Mouse (Mus musculus): ENCODE results near the gene Alg2.

Gene Alg2

GRCm38 (mm10) chr4:47480095-47480494 lies 6.0 kb upstream of the Alg2 start:
- CTCF ChIA-PET, result interaction anchor here in 2 of 4 experiments (0.6 to 0.7 kb wide), 2 partner anchors 22 to 23 kb away, joined by 4 to 7 read pairs; no protein-coding TSS in a partner anchor
- POLR2A ChIA-PET, result interaction anchor here in 1 of 4 experiments (0.6 to 1.3 kb wide), 2 partner anchors 44 to 82 kb away, joined by 3 to 4 read pairs; no protein-coding TSS in a partner anchor

- POLR2A ChIA-PET, result interaction anchor here in 2 of 4 experiments (0.5 to 2.4 kb wide), 4 partner anchors 9 to 42 kb away, joined by 3 to 10 read pairs (median 7); no protein-coding TSS in a partner anchor
- CTCF ChIA-PET, result interaction anchor here in 1 of 4 experiments (0.9 kb wide), 1 partner anchor 25 kb away, joined by 3 read pairs; no protein-coding TSS in a partner anchor
These were observed 3.4 kb upstream of the Alg2 start for GRCm38 (mm10) chr4:47477539-47477938.

- POLR2A ChIA-PET, result interaction anchor here (0.5 to 3.0 kb wide), 38 partner anchors 7 to 1153 kb away, joined by 3 to 20 read pairs (median 4); partner anchors contain the start of genes Erp44 (in 2 of the 4), Invs (in 2 of the 4), Stx17 (in 1 of the 4) and Tex10 (in 1 of the 4)
- CTCF ChIA-PET, result interaction anchor here in 1 of 4 experiments (0.7 to 1.1 kb wide), 3 partner anchors 13 to 37 kb away, joined by 3 to 6 read pairs (median 6); no protein-coding TSS in a partner anchor
These were observed 854 bp upstream of the Alg2 start for GRCm38 (mm10) chr4:47474730-47475643.

- POLR2A ChIA-PET, result interaction anchor here (0.6 to 3.0 kb wide), 32 partner anchors 8 to 1112 kb away, joined by 3 to 20 read pairs (median 4); partner anchors contain the start of genes Erp44 (in 2 of the 4), Invs (in 2 of the 4), Tgfbr1 (in 2 of the 4) and Stx17 (in 1 of the 4)
- CTCF ChIA-PET, result interaction anchor here in 1 of 4 experiments (1.0 to 1.1 kb wide), 3 partner anchors 24 to 36 kb away, joined by 4 to 6 read pairs (median 6); no protein-coding TSS in a partner anchor
These were observed 556 bp downstream of the Alg2 start for GRCm38 (mm10) chr4:47473586-47473967.

DNA sequence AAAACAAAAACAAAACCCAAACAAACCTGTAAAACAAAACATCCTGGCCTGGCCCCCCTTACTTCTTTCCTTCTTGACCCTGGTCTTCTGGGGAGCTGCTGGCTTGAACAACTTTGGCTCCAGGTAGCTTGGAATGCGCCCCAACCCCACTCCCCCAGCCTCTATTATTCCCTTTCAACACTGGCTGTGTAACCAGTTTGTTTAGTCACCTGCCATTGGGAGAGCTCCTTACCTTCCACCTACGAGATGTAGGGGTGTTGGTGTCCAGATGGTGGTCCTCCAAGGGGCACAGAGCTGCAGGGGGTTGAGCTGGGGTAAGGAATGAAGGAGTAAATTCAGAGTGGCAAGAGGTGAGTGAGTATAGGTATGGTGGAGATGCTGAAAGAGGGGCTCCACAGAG lies 6.9 kb downstream of the Alg2 start:
- ChIA-PET CTCF (no interaction called here), POLR2A (interaction anchor here in 1 of 4 experiments (0.8 to 1.0 kb wide), 2 partner anchors 14 to 30 kb away, joined by 3 to 4 read pairs; no protein-coding TSS in a partner anchor)

DNA sequence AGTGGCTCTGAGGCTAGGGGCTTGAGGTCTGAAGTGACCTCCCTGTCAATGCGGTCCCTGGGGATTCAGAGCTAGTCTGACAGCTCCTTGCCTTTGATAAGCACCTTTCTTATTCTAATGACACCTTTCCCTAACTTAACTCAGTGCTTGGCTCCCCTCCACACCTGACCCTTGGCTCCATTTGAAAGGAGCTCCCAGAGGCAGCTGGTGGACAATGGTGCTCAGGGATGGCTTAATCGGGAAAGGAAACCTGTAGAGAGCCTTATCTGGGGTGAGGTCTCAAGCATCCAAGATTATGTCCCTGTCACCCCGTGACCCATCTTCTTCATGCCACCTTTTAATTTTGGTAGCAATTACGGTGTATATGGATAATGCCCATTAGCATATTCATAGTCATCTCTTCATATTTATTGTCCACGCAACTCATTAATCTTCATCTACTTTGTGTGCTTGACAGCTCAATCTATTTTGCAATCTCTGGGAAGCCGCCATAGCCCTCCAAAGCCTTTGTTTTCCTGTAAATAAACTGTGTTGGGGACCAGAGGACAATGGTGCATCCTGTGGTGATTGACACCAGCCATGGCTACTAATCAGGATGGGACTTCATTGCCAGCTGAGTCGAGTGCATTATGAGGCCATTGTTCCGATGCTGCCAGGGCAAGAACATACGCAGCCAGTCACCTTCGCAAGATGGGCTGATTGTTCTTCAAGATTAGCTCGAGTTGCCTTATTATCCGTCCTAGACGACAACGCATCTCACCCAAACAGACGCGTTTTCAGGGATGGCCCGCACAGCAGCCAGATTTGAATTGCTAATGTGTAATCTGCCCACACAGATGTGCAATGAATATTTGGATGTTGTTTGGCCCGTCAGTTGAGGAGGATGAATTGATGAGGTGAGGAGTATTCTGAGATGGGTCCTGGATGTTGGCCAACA lies 24.3 kb downstream of the Alg2 start:
- POLR2A ChIA-PET, result interaction anchor here in 3 of 4 experiments (0.5 to 2.2 kb wide), 8 partner anchors 9 to 947 kb away, joined by 3 to 15 read pairs (median 4); partner anchors contain the start of genes Alg2 (in 2 of the 3) and Sec61b (in 2 of the 3)

GRCm38 (mm10) chr4:47449116-47449515 lies 25.0 kb downstream of the Alg2 start:
- POLR2A ChIA-PET, result interaction anchor here in 3 of 4 experiments (0.6 to 2.2 kb wide), 7 partner anchors 9 to 594 kb away, joined by 3 to 15 read pairs (median 5); partner anchors contain the start of genes Alg2 (in 2 of the 3) and Sec61b (in 2 of the 3)
- CTCF ChIA-PET, result interaction anchor here in 3 of 4 experiments (0.6 to 1.7 kb wide), 7 partner anchors 10 to 54 kb away, joined by 3 to 8 read pairs (median 4); partner anchors contain the start of genes Alg2 (in 1 of the 3) and Sec61b (in 1 of the 3)

More for the DNA sequence above, 24.3 kb downstream of the Alg2 start:
- CTCF ChIA-PET, result interaction anchor here in 3 of 4 experiments (0.6 to 1.7 kb wide), 7 partner anchors 10 to 53 kb away, joined by 3 to 8 read pairs (median 4); partner anchors contain the start of genes Alg2 (in 1 of the 3) and Sec61b (in 1 of the 3)

DNA sequence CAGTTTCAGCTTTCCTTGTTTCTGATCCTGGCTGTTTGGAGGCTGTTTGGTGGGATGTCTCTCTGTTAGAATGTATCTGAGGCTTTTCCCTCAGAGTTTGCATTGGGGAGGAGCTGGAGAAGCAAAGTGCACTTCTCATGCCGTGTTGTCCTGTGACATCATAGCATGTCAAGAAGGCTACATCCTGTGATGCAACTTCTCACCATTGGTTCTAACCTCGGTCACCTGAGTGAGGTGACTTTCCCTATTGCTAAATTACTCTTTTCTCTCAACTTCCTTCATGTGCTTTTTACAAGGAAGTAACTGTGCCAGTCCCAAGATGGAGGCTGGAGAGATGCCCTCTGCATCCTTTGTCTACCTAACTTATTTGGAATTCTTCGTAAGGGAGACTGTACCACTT lies 25.6 kb downstream of the Alg2 start:
- CTCF ChIA-PET, result interaction anchor here in 2 of 4 experiments (0.7 to 1.7 kb wide), 3 partner anchors 11 to 54 kb away, joined by 3 to 5 read pairs (median 3); no protein-coding TSS in a partner anchor
- POLR2A ChIA-PET, result interaction anchor here in 2 of 4 experiments (0.6 to 1.3 kb wide), 2 partner anchors 25 to 28 kb away, joined by 3 to 6 read pairs; no protein-coding TSS in a partner anchor

GRCm38 (mm10) chr4:47440951-47441350 lies 33.2 kb downstream of the Alg2 start:
- CTCF ChIA-PET, result no interaction called here

DNA sequence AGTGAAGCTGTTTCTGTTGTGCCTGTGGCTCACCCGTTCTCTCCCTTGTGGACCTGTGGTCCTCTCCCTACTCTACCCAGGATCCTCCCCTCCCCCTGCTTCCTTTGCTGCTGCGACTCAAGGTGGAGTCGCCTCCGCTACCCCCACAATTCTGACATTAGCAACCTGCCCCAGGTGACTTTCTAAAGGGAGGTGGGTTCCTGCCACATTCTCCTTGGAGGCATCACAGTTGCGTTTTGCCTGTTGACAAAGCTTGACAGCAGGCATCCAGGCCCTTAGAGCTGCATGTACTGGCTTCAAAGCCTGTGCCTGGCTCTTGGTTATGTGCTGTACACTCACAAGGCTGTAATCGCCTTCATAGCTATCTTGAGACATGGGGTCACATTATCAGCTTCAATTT lies 35.2 kb downstream of the Alg2 start:
- ChIA-PET POLR2A (interaction anchor here in 2 of 4 experiments (1.2 to 1.3 kb wide), 2 partner anchors 35 kb away, joined by 3 to 5 read pairs; partner anchors contain the start of genes Alg2 (in 2 of the 2) and Sec61b (in 2 of the 2)), CTCF (interaction anchor here in 3 of 4 experiments (0.7 to 2.6 kb wide), 4 partner anchors 10 to 942 kb away, joined by 3 to 13 read pairs (median 4); no protein-coding TSS in a partner anchor)

More at GRCm38 (mm10) chr4:47440951-47441350, 33.2 kb downstream of the Alg2 start:
- POLR2A ChIA-PET, result interaction anchor here in 3 of 4 experiments (0.6 to 1.5 kb wide), 3 partner anchors 8 to 62 kb away, joined by 3 to 4 read pairs (median 3); no protein-coding TSS in a partner anchor

DNA sequence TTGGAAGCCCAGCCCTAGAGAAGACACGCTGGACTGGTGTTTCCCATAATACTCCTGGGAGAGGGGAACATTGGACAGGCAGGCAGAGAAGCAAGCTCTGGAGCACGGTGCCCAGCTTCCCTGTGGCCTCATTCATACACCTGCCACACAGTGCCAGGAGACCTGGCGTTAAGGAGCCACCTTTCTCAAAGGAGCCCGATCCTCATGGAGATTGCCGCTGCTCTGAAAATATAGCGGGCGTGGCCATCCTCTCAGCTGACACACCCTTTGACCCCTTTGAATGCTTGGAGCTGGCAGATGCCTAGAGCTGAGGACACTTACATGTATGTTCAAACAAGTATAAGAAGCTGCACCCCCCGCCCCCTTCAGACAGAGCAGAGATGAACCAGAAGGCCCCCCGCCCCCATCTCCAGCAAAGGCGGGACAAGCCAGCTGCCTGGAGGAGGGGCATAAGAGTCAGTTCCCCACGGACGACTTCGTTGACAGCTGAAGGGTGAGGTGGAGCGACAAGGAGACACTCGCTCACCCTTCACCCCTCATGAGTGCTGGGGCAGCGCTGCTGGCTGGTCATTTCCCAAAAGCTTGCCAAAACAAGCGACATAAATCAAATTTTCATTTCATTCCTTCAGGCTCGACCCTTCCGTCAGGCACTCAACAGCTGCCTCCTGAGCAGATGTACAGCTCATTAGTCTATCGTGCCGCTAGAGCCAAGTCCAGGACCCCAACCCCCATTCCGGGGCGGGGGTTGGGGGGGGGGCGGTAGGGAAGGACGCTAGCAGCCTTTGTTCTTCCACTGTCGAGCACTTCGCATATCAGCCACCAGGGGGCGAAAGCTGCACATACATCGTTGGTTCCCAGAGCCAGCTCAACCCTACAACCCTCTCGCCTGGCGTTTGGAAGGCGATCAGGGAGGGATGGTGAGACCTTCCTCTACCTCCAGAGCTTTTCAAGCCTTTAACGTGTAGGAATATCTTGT lies 36.5 kb downstream of the Alg2 start:
- POLR2A ChIA-PET, result interaction anchor here in 3 of 4 experiments (0.7 to 1.3 kb wide), 13 partner anchors 12 to 970 kb away, joined by 3 to 5 read pairs (median 3); partner anchors contain the start of genes Alg2 (in 2 of the 3) and Sec61b (in 2 of the 3)
- CTCF ChIA-PET, result interaction anchor here (0.5 to 2.6 kb wide), 56 partner anchors 8 to 1686 kb away, joined by 3 to 14 read pairs (median 4); partner anchors contain the start of genes Alg2 (in 1 of the 4) and Sec61b (in 1 of the 4)

DNA sequence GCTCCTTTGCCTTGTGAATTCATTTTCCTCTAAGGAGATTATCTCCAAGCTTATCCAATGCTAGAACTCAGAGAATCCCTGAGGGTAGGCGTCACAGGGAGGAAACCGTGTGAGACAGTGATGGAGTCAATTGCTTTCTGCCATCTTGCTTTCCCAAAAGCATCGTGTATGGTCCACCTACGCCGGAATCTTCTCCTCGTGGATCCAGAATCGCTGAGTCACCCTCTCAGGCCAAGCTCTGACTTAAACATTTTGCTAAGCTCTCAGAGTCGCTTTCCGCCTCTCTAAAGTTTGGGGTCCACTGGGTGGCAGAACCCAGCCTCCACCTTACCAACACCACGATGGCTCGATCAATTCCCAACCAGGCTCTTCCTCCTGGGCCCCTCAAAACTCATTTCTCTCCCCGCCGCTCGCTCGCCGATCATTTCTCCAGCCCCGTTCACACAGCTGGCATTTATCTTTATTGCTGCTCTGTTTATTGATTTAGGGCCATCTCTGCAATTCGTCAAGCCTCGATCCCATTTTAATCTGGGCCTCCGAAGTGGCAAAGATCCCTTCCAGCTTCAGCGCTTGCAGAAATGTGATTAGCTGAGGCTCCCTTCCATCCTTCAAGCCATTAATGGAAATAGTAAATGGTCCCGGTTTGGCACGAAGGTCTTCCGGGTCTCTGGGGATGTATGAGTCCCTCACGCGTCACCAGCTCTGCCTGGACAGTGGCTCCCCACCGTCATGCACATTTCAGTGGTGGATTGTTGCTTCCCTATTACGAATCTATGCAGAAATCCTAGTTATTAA lies 38.4 kb downstream of the Alg2 start:
- ChIA-PET CTCF (interaction anchor here (0.6 to 0.9 kb wide), 5 partner anchors 9 to 411 kb away, joined by 3 to 6 read pairs (median 4); no protein-coding TSS in a partner anchor), POLR2A (interaction anchor here in 3 of 4 experiments (0.7 to 1.6 kb wide), 9 partner anchors 38 to 1384 kb away, joined by 3 to 5 read pairs (median 3); partner anchors contain the start of genes Alg2 (in 2 of the 3), Sec61b (in 2 of the 3) and Tgfbr1 (in 1 of the 3))

- ChIA-PET CTCF (interaction anchor here (0.6 to 0.9 kb wide), 4 partner anchors 8 to 412 kb away, joined by 3 to 6 read pairs (median 4); no protein-coding TSS in a partner anchor), POLR2A (interaction anchor here in 3 of 4 experiments (0.7 to 1.6 kb wide), 5 partner anchors 39 to 1115 kb away, joined by 3 to 5 read pairs (median 3); partner anchors contain the start of genes Alg2 (in 1 of the 3), Sec61b (in 1 of the 3) and Tgfbr1 (in 1 of the 3))
These were observed 39.0 kb downstream of the Alg2 start for GRCm38 (mm10) chr4:47435131-47435530.

- POLR2A ChIA-PET, result no interaction called here
- CTCF ChIA-PET, result no interaction called here
These were observed 41.4 kb downstream of the Alg2 start for GRCm38 (mm10) chr4:47432766-47433165.

DNA sequence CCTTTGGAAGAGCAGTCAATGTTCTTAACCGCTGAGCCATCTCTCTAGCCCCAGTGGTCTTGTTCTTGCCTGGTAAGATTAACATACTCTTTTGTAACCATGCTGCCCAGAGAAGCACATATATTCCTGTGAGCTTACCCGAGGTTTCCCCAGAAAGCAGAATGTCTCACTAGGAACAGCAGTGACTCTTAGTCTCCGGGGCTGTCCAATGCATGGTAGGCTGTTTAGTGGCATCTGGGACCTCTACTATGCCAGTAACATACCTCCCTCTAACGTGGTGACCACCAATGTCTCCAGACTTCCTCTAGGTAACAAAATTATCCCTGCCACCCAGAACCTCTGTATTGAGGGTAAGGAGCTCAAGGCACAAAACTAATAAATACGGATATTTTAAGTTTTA lies 43.1 kb downstream of the Alg2 start:
- POLR2A ChIA-PET, result interaction anchor here in 1 of 4 experiments (0.8 kb wide), 1 partner anchor 71 kb away, joined by 3 read pairs; no protein-coding TSS in a partner anchor
- CTCF ChIA-PET, result no interaction called here
